Mouse (Mus musculus) limb, embryonic 14.5 days (tissue): Measurements from ENCODE around the gene Gm20388. TPM values are rescaled to one million over a fixed set of nuclear protein-coding genes. Genes with fewer than 3 reads are reported as not detected.
A peak's percentile ranks its signal among the peaks of the same experiment; 100 is the strongest.

ENCODE experiments used
- ATAC-seq: fragments of 200-750 bp; cut with Nextera tagmentation; 2 replicates; pipeline ENCODE4 v1.8.0; 2017; ENCODE audit warnings: low read depth, moderate number of reproducible peaks, moderate TSS enrichment; ENCODE audit not compliant: low FRiP score
- DNase-seq: peaks from one replicate; pipeline ENCODE4 v3.0.0-alpha.2; 2015; ENCODE audit warnings: low spot score
- H3K27ac ChIP-seq: fragments of 300-500 bp; sonication (generic); replicated peaks from 2 replicates; pipeline ENCODE4 v1.5.1; 2014; ENCODE audit warnings: low read depth, mild to moderate bottlenecking, low read length, moderate library complexity, mixed read lengths
- H3K27me3 ChIP-seq: fragments of 300-500 bp; sonication (generic); 2 replicates; pipeline ENCODE4 v1.6.1; 2014; ENCODE audit warnings: low read length, mixed read lengths; ENCODE audit not compliant: control insufficient read depth, insufficient read depth
- H3K36me3 ChIP-seq: fragments of 300-500 bp; sonication (generic); 2 replicates; pipeline ENCODE4 v1.6.1; 2014; ENCODE audit warnings: mild to moderate bottlenecking, low read length, moderate library complexity, mixed read lengths; ENCODE audit not compliant: control insufficient read depth, insufficient read depth
- H3K4me1 ChIP-seq: fragments of 300-500 bp; sonication (generic); 2 replicates; pipeline ENCODE4 v1.6.1; 2014; ENCODE audit warnings: antibody characterized with exemption, low read length, mixed read lengths; ENCODE audit not compliant: control insufficient read depth, insufficient read depth
- H3K4me2 ChIP-seq: fragments of 300-500 bp; sonication (generic); replicated peaks from 2 replicates; pipeline ENCODE4 v1.6.1; 2014; ENCODE audit warnings: low read depth, mild to moderate bottlenecking, low read length, moderate library complexity; ENCODE audit not compliant: severe bottlenecking
- H3K4me3 ChIP-seq: fragments of 300-500 bp; sonication (generic); replicated peaks from 2 replicates; pipeline ENCODE4 v1.5.1; 2014; ENCODE audit warnings: low read length
- H3K9ac ChIP-seq: fragments of 300-500 bp; sonication (generic); 2 replicates; pipeline ENCODE4 v1.6.1; 2014; ENCODE audit warnings: mild to moderate bottlenecking, low read depth, low read length, moderate library complexity; ENCODE audit not compliant: severe bottlenecking
- H3K9me3 ChIP-seq: fragments of 300-500 bp; sonication (generic); 2 replicates; pipeline ENCODE4 v1.6.1; 2016; ENCODE audit warnings: low read length; ENCODE audit not compliant: control insufficient read depth
- POLR2A ChIP-seq: fragments of 200-500 bp; IDR thresholded peaks from 2 replicates; pipeline ENCODE4 v1.8.0; 2012; ENCODE audit warnings: inconsistent platforms, mild to moderate bottlenecking, moderate library complexity, borderline replicate concordance; ENCODE audit not compliant: insufficient read depth, insufficient read length; ENCODE audit errors: extremely low read depth
- WGBS: fragments of 180-500 bp; shearing (Covaris S2); extraction: QIAGEN DNeasy Blood & Tissue Kit; methylation state at CpG from one replicate; pipeline ENCODE4 v1.1.7; 2014; 5-methylcytosine and 5-hydroxymethylcytosine counted together
- polyA plus RNA-seq, 2 experiments: library from polyadenylated mRNA; depleted of rRNA in 1 of 2; stranded (reverse) in 1 of 2; unstranded in 1 of 2; fragments of >200 nt; fragmentation: Nextera tagmentation in 1 of 2; extraction: Ambion mirVana in 1 of 2; gene quantifications; 2 replicates each; pipeline versions ENCODE4 v1.2.1 to v1.2.3; 2012 to 2014

Gm20388 gene
- polyA plus RNA-seq, 2 experiments, result 1.9 to 49.9 TPM

DNA sequence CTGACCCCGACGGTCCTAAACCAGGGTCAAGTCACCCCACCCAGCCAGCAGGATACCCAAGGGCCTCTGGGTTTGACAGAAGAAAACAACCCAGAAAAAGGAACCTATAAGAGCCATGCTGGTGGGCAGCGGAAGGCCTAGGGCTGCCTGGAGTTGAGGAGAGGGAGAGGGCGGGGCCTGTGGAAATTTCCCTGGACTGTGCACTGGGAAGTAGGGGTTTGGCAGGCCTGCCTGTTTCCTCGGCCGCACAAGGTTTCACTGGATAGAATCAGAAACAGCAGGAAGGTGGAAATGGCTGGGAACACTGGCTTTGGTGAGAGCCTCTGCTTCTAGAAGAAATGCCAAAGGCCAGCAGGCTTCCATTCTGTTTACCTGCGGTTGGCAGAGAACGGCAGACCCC, 162.2 kb downstream of the Gm20388 start:
- Histone ChIP-seq H3K27me3 (no peaks in the 10 kb centered on the region), H3K9me3 (no peaks in the 10 kb centered on the region), H3K4me3 (no peak overlapping the region), H3K4me1 (peaks cover 15% of the 10 kb centered on the region), H3K36me3 (no peaks in the 10 kb centered on the region), H3K4me2 (no peak overlapping the region), H3K27ac (no peak overlapping the region), H3K9ac (no peak overlapping the region)
- ATAC-seq (no peak), DNase-seq (peak; percentile 15)
- WGBS, result 70% methylated on average over 8 of the region's 8 CpGs
- no peak for TF ChIP-seq POLR2A

DNA sequence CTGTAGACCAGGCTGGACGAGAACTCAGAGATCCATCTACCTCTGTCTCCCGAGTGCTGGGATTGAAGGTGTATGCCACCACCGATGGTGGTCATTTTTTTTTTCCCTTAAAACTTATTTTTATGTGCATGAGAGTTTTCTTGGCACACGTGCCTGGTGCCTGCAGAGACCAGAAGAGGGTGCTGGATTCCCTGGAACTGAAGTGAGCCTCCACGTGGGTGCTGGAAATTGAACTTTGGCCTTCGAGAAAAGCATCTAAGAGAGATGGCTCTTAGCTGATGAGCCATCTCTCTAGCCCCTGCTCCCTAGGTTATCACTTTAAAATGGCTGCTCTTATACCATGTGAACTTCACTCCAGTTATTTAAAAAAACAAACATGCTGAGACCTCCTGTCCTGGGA, 163.9 kb downstream of the Gm20388 start:
- H3K27me3 ChIP-seq, result no peaks in the 10 kb centered on the region
- DNase-seq (no peak), ATAC-seq (no peak)
- H3K9ac ChIP-seq, result no peak overlapping the region
- WGBS, result 57% methylated on average over 6 of the region's 6 CpGs
- H3K4me1 ChIP-seq, result peaks cover 8% of the 10 kb centered on the region; the same call in 1 of the 2 replicates
- TF ChIP-seq POLR2A, result no peak
- no peaks in the 10 kb centered on the region for H3K9me3 ChIP-seq
- H3K27ac ChIP-seq, result no peak overlapping the region
- no peak overlapping the region for H3K4me3 ChIP-seq
- no peak overlapping the region for H3K4me2 ChIP-seq
- H3K36me3 ChIP-seq, result no peaks in the 10 kb centered on the region

DNA sequence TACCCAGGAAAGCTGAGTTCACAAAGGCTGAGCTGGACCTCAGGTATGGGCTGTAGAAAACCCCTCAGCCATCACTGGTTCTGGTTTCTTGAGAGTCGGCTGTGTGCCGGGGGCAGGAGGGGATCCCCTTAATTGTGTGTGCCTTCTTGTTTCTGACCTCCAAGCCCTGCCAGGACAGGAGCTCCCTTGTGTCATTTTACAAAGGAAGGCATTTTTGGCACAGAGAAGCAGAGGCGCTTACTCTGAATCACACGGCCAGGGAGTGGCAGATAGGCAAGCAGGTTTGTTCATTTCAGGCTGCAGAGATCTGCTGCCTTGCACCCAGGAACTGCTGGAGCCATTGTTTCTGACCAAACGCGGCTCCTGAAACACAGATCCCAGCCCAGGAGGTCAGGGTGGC, 164.7 kb downstream of the Gm20388 start:
- peaks cover 8% of the 10 kb centered on the region; the same call in 1 of the 2 replicates for H3K4me1 ChIP-seq
- no peaks in the 10 kb centered on the region for H3K9me3 ChIP-seq
- DNase-seq (no peak), ATAC-seq (no peak)
- TF ChIP-seq POLR2A, result no peak
- no peak overlapping the region for H3K4me2 ChIP-seq
- H3K36me3 ChIP-seq, result peaks cover 4% of the 10 kb centered on the region; the same call in 1 of the 2 replicates
- WGBS, result 61% methylated on average over 6 of the region's 6 CpGs
- no peak overlapping the region for H3K4me3 ChIP-seq
- H3K27ac ChIP-seq, result no peak overlapping the region
- H3K9ac ChIP-seq, result no peak overlapping the region
- H3K27me3 ChIP-seq, result no peaks in the 10 kb centered on the region

DNA sequence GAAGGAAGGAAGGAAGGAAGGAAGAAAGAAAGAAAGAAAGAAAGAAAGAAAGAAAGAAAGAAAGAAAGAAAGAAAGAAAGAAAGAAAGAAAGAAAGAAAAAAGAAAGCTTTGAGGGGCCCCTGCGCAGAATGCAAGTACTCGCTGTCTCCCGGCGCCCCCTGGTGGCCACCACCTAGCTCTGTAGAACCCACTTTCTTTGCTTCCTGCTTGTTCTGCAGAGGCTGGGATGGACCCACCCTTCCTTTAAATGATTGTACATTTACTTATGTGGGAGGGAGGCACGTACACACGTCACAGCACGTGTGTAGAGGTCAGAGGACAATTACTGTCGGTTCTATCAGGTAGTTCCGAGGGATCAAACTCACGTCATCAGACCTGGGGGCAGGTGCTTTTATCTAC, 167.4 kb downstream of the Gm20388 start:
- H3K4me2 ChIP-seq, result no peak overlapping the region
- no peak overlapping the region for H3K9ac ChIP-seq
- no peaks in the 10 kb centered on the region for H3K9me3 ChIP-seq
- peaks cover 3% of the 10 kb centered on the region; the same call in 1 of the 2 replicates for H3K4me1 ChIP-seq
- peak; percentile 62; the same call in 1 of the 2 replicates for ATAC-seq
- no peaks in the 10 kb centered on the region for H3K27me3 ChIP-seq
- no peak overlapping the region for H3K4me3 ChIP-seq
- TF ChIP-seq POLR2A, result no peak
- no peak overlapping the region for H3K27ac ChIP-seq
- peak; percentile 80 for DNase-seq
- 12% methylated on average over 10 of the region's 10 CpGs for WGBS
- H3K36me3 ChIP-seq, result peaks cover 31% of the 10 kb centered on the region

DNA sequence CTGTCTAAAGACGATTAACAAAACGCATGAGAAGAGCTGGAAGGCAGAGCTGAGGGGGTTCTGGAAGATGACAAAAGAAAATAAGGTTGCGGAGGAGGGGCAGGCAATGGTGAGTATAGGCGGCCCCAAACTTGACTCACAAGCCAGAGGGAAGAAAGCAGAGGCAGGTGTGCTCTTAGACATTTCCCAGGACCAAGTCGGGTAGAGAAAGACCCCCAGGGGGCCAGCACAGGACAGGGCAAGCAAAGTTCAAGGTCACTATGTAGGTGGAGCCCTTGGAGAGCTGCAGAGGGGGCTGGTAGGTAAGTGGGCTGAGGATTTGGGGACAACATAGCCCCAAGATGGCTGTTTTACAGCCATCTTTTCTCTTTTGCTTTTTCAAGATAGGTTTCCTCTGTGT, 168.7 kb downstream of the Gm20388 start:
- Histone ChIP-seq H3K4me1 (no peaks in the 10 kb centered on the region), H3K9ac (no peak overlapping the region), H3K27ac (no peak overlapping the region), H3K4me3 (no peak overlapping the region), H3K4me2 (no peak overlapping the region), H3K36me3 (peaks cover 39% of the 10 kb centered on the region), H3K9me3 (no peaks in the 10 kb centered on the region), H3K27me3 (no peaks in the 10 kb centered on the region)
- no peak for ATAC-seq
- TF ChIP-seq POLR2A, result no peak
- 61% methylated on average over 5 of the region's 5 CpGs for WGBS
- DNase-seq, result no peak

DNA sequence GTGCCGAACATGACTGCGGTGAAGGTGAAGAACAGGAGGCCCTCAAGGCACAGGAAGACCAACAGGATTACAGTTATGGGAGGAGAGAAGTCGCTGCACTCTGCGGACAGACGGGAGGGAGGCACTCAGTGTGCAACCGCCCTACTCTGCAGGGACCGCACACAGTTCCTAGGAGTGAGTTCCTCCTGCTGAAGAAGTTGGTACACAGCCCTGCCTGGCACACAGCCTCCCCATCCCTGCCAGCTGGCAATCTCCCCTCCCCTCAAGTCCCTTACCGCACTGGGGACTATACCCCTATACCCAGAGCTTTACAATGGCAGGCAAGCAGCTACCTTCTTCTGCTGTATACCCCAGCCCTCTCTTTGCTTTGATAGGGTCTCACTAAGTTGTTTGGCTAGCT, 172.6 kb downstream of the Gm20388 start:
- ATAC-seq (no peak), DNase-seq (no peak)
- H3K27me3 ChIP-seq, result no peaks in the 10 kb centered on the region
- no peaks in the 10 kb centered on the region for H3K9me3 ChIP-seq
- no peaks in the 10 kb centered on the region for H3K4me1 ChIP-seq
- H3K36me3 ChIP-seq, result peaks cover 74% of the 10 kb centered on the region
- H3K4me3 ChIP-seq, result no peak overlapping the region
- H3K4me2 ChIP-seq, result no peak overlapping the region
- 87% methylated on average over 8 of the region's 8 CpGs for WGBS
- no peak overlapping the region for H3K9ac ChIP-seq
- H3K27ac ChIP-seq, result no peak overlapping the region
- TF ChIP-seq POLR2A, result no peak
